Comparison of ENCODE assay signal across 11 mouse cellular contexts in the genomic region with DNA sequence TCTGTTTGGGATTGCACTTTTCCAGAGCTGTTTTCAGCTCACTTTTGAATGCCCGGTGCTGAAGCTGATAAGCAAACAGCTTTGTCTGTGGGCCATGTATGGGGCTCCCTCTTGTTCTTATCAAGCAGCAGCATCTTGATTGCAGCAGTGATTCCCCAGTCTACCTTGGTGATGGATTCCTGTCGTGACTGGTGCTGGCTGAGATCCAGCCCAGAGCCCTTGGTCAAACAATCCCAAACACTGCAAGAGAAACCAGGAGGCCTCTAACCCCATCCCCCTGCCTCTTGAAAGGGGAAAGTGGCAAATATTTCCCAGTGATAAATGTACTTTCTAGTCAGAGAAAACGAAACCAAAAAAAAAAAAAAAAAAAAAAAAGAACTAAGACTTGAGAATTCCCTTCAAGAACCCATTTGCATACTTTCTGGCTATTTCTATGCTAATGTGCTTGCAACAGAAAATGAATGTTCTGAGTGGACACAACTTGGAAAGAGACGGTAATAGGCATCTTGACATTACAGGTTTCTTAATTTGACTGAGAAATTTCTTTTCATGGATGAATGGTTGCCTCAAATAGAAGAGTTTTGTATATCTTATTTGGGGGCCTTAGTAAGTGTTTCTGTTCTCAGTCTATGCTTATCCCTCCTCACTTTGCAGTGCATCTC. TPM values are rescaled to one million over a fixed set of nuclear protein-coding genes. Genes with fewer than 3 reads are reported as not detected.
DNase-seq lines count a peak whose midpoint lies in the region; ATAC-seq and TF ChIP-seq lines count a peak whose summit lies in the region.
"Had no signal": no experiment of that assay in that cellular context is flagged by ENCODE, and none has a peak within 500 bp of the region (broad histone marks: within the 10 kb centered on the region; RNA-seq: fewer than 3 reads in every experiment).

No protein-coding gene starts in this region.

- ATAC-seq in neural tube, embryonic 11.5 days (ENCODE audit: insufficient read depth, low FRiP score, low TSS enrichment), result 0 out of 2 replicates have a peak, but pooled peaks have one; percentile 31
- ATAC-seq in neural tube, embryonic 15.5 days (ENCODE audit: low FRiP score), result no peak
- peak; percentile 56 for ATAC-seq in activated CD4-positive, CD25-positive, alpha-beta regulatory T cell, adult 4 months
- ATAC-seq: forebrain, embryonic 15.5 days had no signal

- DNase-seq in neural tube, embryonic 11.5 days (ENCODE audit: low spot score), result peak; percentile 27
- DNase-seq in kidney, adult 2 months, result peak; percentile 34
- peak; percentile 59 for DNase-seq in splenic B cell, adult 2 months (ENCODE audit: low read depth, low spot score)
- no peak for DNase-seq in frontal cortex, adult 2 months (ENCODE audit: extremely low spot score in 1 of 2, low spot score in 1 of 2)
- no peak for DNase-seq in ovary, adult 18-20 months (ENCODE audit: low spot score)
- DNase-seq: heart, adult 11 months had no signal

- H3K9ac ChIP-seq in neural tube, embryonic 11.5 days (ENCODE audit: low read length), result no peak overlapping the region
- no peak overlapping the region for H3K9ac ChIP-seq in neural tube, embryonic 15.5 days (replicated peaks)
- H3K9ac ChIP-seq: forebrain, embryonic 15.5 days; liver, embryonic 15.5 days had no signal

- TF ChIP-seq CTCF in kidney, adult 2 months (conservative IDR thresholded peaks at IDR 0.05; ENCODE audit: insufficient read depth, insufficient read length, low read depth, low read length), result no peak

- no peaks in the 10 kb centered on the region for H3K36me3 ChIP-seq in neural tube, embryonic 11.5 days (ENCODE audit: control insufficient read depth, insufficient read depth, low read length)
- H3K36me3 ChIP-seq in neural tube, embryonic 15.5 days, result no peaks in the 10 kb centered on the region
- H3K36me3 ChIP-seq in kidney, adult 2 months (ENCODE audit: control insufficient read depth, insufficient read depth, low read length), result no peaks in the 10 kb centered on the region
- H3K36me3 ChIP-seq in splenic B cell, adult 2 months (ENCODE audit: control insufficient read depth, insufficient read depth, low read length, poor library complexity, severe bottlenecking), result no peaks in the 10 kb centered on the region
- H3K36me3 ChIP-seq: forebrain, embryonic 15.5 days; liver, embryonic 15.5 days had no signal

- 42% methylated on average over 4 of the region's 4 CpGs for WGBS in neural tube, embryonic 11.5 days
- 21% methylated on average over 4 of the region's 4 CpGs for WGBS in neural tube, embryonic 15.5 days
- WGBS in kidney, adult 2 months, result 25% methylated on average over 4 of the region's 4 CpGs

- H3K4me2 ChIP-seq in neural tube, embryonic 11.5 days (ENCODE audit: low read depth), result no peak overlapping the region
- H3K4me2 ChIP-seq in neural tube, embryonic 15.5 days, result no peak overlapping the region
- H3K4me2 ChIP-seq: forebrain, embryonic 15.5 days; liver, embryonic 15.5 days had no signal

- H3K9me3 ChIP-seq in neural tube, embryonic 11.5 days (ENCODE audit: control insufficient read depth, low read length), result no peaks in the 10 kb centered on the region
- no peaks in the 10 kb centered on the region for H3K9me3 ChIP-seq in neural tube, embryonic 15.5 days (replicated peaks)
- H3K9me3 ChIP-seq: forebrain, embryonic 15.5 days; liver, embryonic 15.5 days had no signal

- H3K27ac ChIP-seq in neural tube, embryonic 11.5 days (ENCODE audit: low read depth, low read length), result no peak overlapping the region
- H3K27ac ChIP-seq in neural tube, embryonic 15.5 days (replicated peaks), result no peak overlapping the region
- H3K27ac ChIP-seq in kidney, adult 2 months (ENCODE audit: insufficient read depth, low read depth, low read length), result peak overlapping the region; percentile 89; the same call in 1 of the 2 replicates
- H3K27ac ChIP-seq: forebrain, embryonic 15.5 days; left cerebral cortex, adult 2 months; liver, embryonic 15.5 days had no signal

- no peaks in the 10 kb centered on the region for H3K4me1 ChIP-seq in neural tube, embryonic 11.5 days (ENCODE audit: control insufficient read depth, insufficient read depth, low read length)
- H3K4me1 ChIP-seq in neural tube, embryonic 15.5 days, result 0 out of 2 replicates have a peak, but pooled peaks cover 2% of the 10 kb centered on the region
- H3K4me1 ChIP-seq in kidney, adult 2 months (ENCODE audit: control insufficient read depth, insufficient read depth, low read length), result peaks cover 3% of the 10 kb centered on the region; the same call in 1 of the 2 replicates
- H3K4me1 ChIP-seq: liver, embryonic 15.5 days had no signal

- no peak overlapping the region for H3K4me3 ChIP-seq in neural tube, embryonic 11.5 days (ENCODE audit: low read depth, low read length)
- no peak overlapping the region for H3K4me3 ChIP-seq in neural tube, embryonic 15.5 days (replicated peaks)
- H3K4me3 ChIP-seq in kidney, adult 2 months (ENCODE audit: insufficient read depth, low read depth, low read length), result peak overlapping the region; percentile 10; the same call in 1 of the 2 replicates
- H3K4me3 ChIP-seq: forebrain, embryonic 15.5 days; left cerebral cortex, adult 2 months; liver, embryonic 15.5 days had no signal

- TF ChIP-seq POLR2A in kidney, adult 2 months (IDR thresholded peaks at IDR 0.05; ENCODE audit: low read depth, low read length), result no peak

- no peaks in the 10 kb centered on the region for H3K27me3 ChIP-seq in neural tube, embryonic 11.5 days (ENCODE audit: control insufficient read depth, insufficient read depth, low read length)
- H3K27me3 ChIP-seq in neural tube, embryonic 15.5 days (replicated peaks), result no peaks in the 10 kb centered on the region
- no peaks in the 10 kb centered on the region; the same call in 1 of the 2 replicates for H3K27me3 ChIP-seq in kidney, adult 2 months (replicated peaks; ENCODE audit: control insufficient read depth, insufficient read depth, low read length)
- H3K27me3 ChIP-seq in splenic B cell, adult 2 months (ENCODE audit: control insufficient read depth, insufficient read depth, low read length, poor library complexity, severe bottlenecking), result no peaks in the 10 kb centered on the region
- H3K27me3 ChIP-seq: forebrain, embryonic 15.5 days; liver, embryonic 15.5 days had no signal

RNA-seq across cellular contexts. Expression of a gene that starts 40.0 kb away (rescaled TPM):
- polyA plus RNA-seq in neural tube, embryonic 11.5 days (2014; fragmentation: Nextera tagmentation; extraction: Ambion mirVana), result 1.6 and 2.4 TPM in 2 replicates
- 2.5 and 5.7 TPM in 2 replicates for polyA plus RNA-seq in neural tube, embryonic 15.5 days (2015; fragmentation: Nextera tagmentation; extraction: Ambion mirVana)
- 1 to 10 TPM; 2.6 to 4.7 TPM for polyA plus RNA-seq in activated CD4-positive, CD25-positive, alpha-beta regulatory T cell, adult 4 months (2017; shearing (Covaris generic))
- polyA plus RNA-seq in kidney, adult 2 months (2012; rRNA removed), result 51.7 and 53.2 TPM in 2 replicates
- 8.3 and 10.1 TPM in 2 replicates for polyA plus RNA-seq in frontal cortex, adult 2 months (2012; rRNA removed)

Comparison
In these comparisons a context has a peak if more than half of its experiments do, and no peak if none do; other contexts are left out.
1. DNase-seq: peak in neural tube, embryonic 11.5 days (single experiment), kidney, adult 2 months (single experiment) and splenic B cell, adult 2 months (single experiment); none in frontal cortex, adult 2 months (0 of 2) and ovary, adult 18-20 months (single experiment).